Mouse (Mus musculus) embryonic fibroblast, embryonic 13.5 days (primary cell): ENCODE measurements around the gene Jun.

Experiments used
- CTCF ChIP-seq: IDR thresholded peaks from 2 replicates; pipeline ENCODE4 v1.5.1; 2011; ENCODE audit warnings: mild to moderate bottlenecking, control low read depth, low read length, moderate library complexity, borderline replicate concordance; ENCODE audit not compliant: insufficient read depth
- POLR2A ChIP-seq: IDR thresholded peaks from 2 replicates; pipeline ENCODE4 v1.6.1; 2011; ENCODE audit warnings: low read depth, mild to moderate bottlenecking, control low read depth, low read length, moderate library complexity

DNA sequence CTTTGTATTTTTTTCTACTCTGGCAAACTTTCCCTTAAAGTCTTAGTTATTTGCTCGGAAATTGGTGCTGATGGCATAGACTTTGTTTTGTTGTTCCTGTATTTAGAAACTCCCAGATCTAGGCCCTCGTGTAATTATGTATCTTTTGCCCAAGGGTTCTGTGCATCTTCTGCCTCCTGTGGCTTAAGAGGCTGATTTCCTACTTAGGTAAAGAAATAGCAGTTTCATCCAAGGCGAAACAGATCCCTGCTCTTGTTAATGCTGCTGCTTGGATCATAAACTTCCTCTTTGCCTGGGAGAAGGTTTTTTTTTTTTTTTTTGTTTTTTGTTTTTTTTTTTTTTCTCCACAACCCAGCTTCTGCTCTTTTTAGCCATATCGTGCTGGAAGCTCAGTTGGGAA, 2.3 kb upstream of the Jun start:
- no peak for TF ChIP-seq POLR2A
- TF ChIP-seq CTCF = no peak
